Mouse (Mus musculus): ENCODE results near the gene Pou6f2. TPM values are rescaled to one million over a fixed set of nuclear protein-coding genes. Genes with fewer than 3 reads are reported as not detected.

Pou6f2 gene
- polyA plus RNA-seq, 1 experiment, result not detected

GRCm38 (mm10) chr13:18164182-18164581 is 233.3 kb downstream of the Pou6f2 start:
- 92% methylated on average over 1 of the region's 1 CpGs for WGBS
- Histone ChIP-seq H3K4me1 (ENCODE audit: control insufficient read depth, insufficient read depth, low read length) (no peaks in the 10 kb centered on the region), H3K4me3 (replicated peaks; ENCODE audit: extremely low read depth, low read depth, low read length) (no peak overlapping the region)
- TF ChIP-seq POLR2A (IDR thresholded peaks at IDR 0.05; ENCODE audit: borderline replicate concordance, extremely low read depth, low read depth, low read length), result no peak
- TF ChIP-seq CTCF (IDR thresholded peaks at IDR 0.05; ENCODE audit: insufficient read depth, low read length), result no peak
- no peak for DNase-seq

- WGBS, result 64% methylated on average over 5 of the region's 5 CpGs
- DNase-seq, result no peak
- Histone ChIP-seq H3K4me3 (replicated peaks; ENCODE audit: extremely low read depth, low read depth, low read length) (no peak overlapping the region), H3K4me1 (ENCODE audit: control insufficient read depth, insufficient read depth, low read length) (no peaks in the 10 kb centered on the region)
- TF ChIP-seq CTCF (IDR thresholded peaks at IDR 0.05; ENCODE audit: insufficient read depth, low read length) (no peak), POLR2A (IDR thresholded peaks at IDR 0.05; ENCODE audit: borderline replicate concordance, extremely low read depth, low read depth, low read length) (no peak)
These were observed 236.9 kb downstream of the Pou6f2 start for GRCm38 (mm10) chr13:18160566-18160965.

- H3K4me1 ChIP-seq (ENCODE audit: control insufficient read depth, insufficient read depth, low read length), result no peaks in the 10 kb centered on the region
- H3K4me3 ChIP-seq (replicated peaks; ENCODE audit: extremely low read depth, low read depth, low read length), result no peak overlapping the region
- 73% methylated on average over 6 of the region's 6 CpGs for WGBS
- TF ChIP-seq POLR2A (IDR thresholded peaks at IDR 0.05; ENCODE audit: borderline replicate concordance, extremely low read depth, low read depth, low read length) (no peak), CTCF (IDR thresholded peaks at IDR 0.05; ENCODE audit: insufficient read depth, low read length) (no peak)
- DNase-seq, result no peak
These were observed 243.4 kb downstream of the Pou6f2 start for GRCm38 (mm10) chr13:18153949-18154582.

- TF ChIP-seq CTCF (IDR thresholded peaks at IDR 0.05; ENCODE audit: insufficient read depth, low read length) (no peak), POLR2A (IDR thresholded peaks at IDR 0.05; ENCODE audit: borderline replicate concordance, extremely low read depth, low read depth, low read length) (no peak)
- WGBS, result 63% methylated on average over 2 of the region's 2 CpGs
These were observed 263.8 kb downstream of the Pou6f2 start for GRCm38 (mm10) chr13:18133646-18134045.

GRCm38 (mm10) chr13:18133193-18133592 is 264.3 kb downstream of the Pou6f2 start:
- Histone ChIP-seq H3K4me3 (replicated peaks; ENCODE audit: extremely low read depth, low read depth, low read length) (no peak overlapping the region), H3K4me1 (ENCODE audit: control insufficient read depth, insufficient read depth, low read length) (no peaks in the 10 kb centered on the region)
- WGBS, result 77% methylated on average over 5 of the region's 5 CpGs
- no peak for DNase-seq
- TF ChIP-seq CTCF (IDR thresholded peaks at IDR 0.05; ENCODE audit: insufficient read depth, low read length) (no peak), POLR2A (IDR thresholded peaks at IDR 0.05; ENCODE audit: borderline replicate concordance, extremely low read depth, low read depth, low read length) (no peak)

More at GRCm38 (mm10) chr13:18133646-18134045, 263.8 kb downstream of the Pou6f2 start:
- DNase-seq, result no peak
- Histone ChIP-seq H3K4me3 (replicated peaks; ENCODE audit: extremely low read depth, low read depth, low read length) (no peak overlapping the region), H3K4me1 (ENCODE audit: control insufficient read depth, insufficient read depth, low read length) (no peaks in the 10 kb centered on the region)

- Histone ChIP-seq H3K4me3 (replicated peaks; ENCODE audit: extremely low read depth, low read depth, low read length) (no peak overlapping the region), H3K4me1 (ENCODE audit: control insufficient read depth, insufficient read depth, low read length) (no peaks in the 10 kb centered on the region)
- DNase-seq, result no peak
- TF ChIP-seq POLR2A (IDR thresholded peaks at IDR 0.05; ENCODE audit: borderline replicate concordance, extremely low read depth, low read depth, low read length) (no peak), CTCF (IDR thresholded peaks at IDR 0.05; ENCODE audit: insufficient read depth, low read length) (no peak)
These were observed 266.2 kb downstream of the Pou6f2 start for GRCm38 (mm10) chr13:18131324-18131723.

- no peak overlapping the region for H3K4me3 ChIP-seq (replicated peaks; ENCODE audit: extremely low read depth, low read depth, low read length)
- 46% methylated on average over 5 of the region's 5 CpGs for WGBS
- no peak for DNase-seq
- TF ChIP-seq CTCF (IDR thresholded peaks at IDR 0.05; ENCODE audit: insufficient read depth, low read length) (no peak), POLR2A (IDR thresholded peaks at IDR 0.05; ENCODE audit: borderline replicate concordance, extremely low read depth, low read depth, low read length) (no peak)
- no peaks in the 10 kb centered on the region for H3K4me1 ChIP-seq (ENCODE audit: control insufficient read depth, insufficient read depth, low read length)
These were observed 267.8 kb downstream of the Pou6f2 start for GRCm38 (mm10) chr13:18129697-18130096.

- no peak for DNase-seq
- TF ChIP-seq CTCF (IDR thresholded peaks at IDR 0.05; ENCODE audit: insufficient read depth, low read length) (no peak), POLR2A (IDR thresholded peaks at IDR 0.05; ENCODE audit: borderline replicate concordance, extremely low read depth, low read depth, low read length) (no peak)
- WGBS, result 77% methylated on average over 11 of the region's 11 CpGs
- Histone ChIP-seq H3K4me3 (replicated peaks; ENCODE audit: extremely low read depth, low read depth, low read length) (no peak overlapping the region), H3K4me1 (ENCODE audit: control insufficient read depth, insufficient read depth, low read length) (no peaks in the 10 kb centered on the region)
These were observed 268.7 kb downstream of the Pou6f2 start for GRCm38 (mm10) chr13:18128826-18129225.

GRCm38 (mm10) chr13:18128053-18128452 is 269.4 kb downstream of the Pou6f2 start:
- TF ChIP-seq CTCF (IDR thresholded peaks at IDR 0.05; ENCODE audit: insufficient read depth, low read length) (no peak), POLR2A (IDR thresholded peaks at IDR 0.05; ENCODE audit: borderline replicate concordance, extremely low read depth, low read depth, low read length) (no peak)
- no peak for DNase-seq

GRCm38 (mm10) chr13:18126111-18126510 is 271.4 kb downstream of the Pou6f2 start:
- no peak for DNase-seq
- TF ChIP-seq POLR2A (IDR thresholded peaks at IDR 0.05; ENCODE audit: borderline replicate concordance, extremely low read depth, low read depth, low read length) (no peak), CTCF (IDR thresholded peaks at IDR 0.05; ENCODE audit: insufficient read depth, low read length) (no peak)
- Histone ChIP-seq H3K4me3 (replicated peaks; ENCODE audit: extremely low read depth, low read depth, low read length) (no peak overlapping the region), H3K4me1 (ENCODE audit: control insufficient read depth, insufficient read depth, low read length) (no peaks in the 10 kb centered on the region)
- WGBS, result 75% methylated on average over 2 of the region's 2 CpGs

More at GRCm38 (mm10) chr13:18128053-18128452, 269.4 kb downstream of the Pou6f2 start:
- WGBS, result 42% methylated on average over 4 of the region's 4 CpGs
- Histone ChIP-seq H3K4me3 (replicated peaks; ENCODE audit: extremely low read depth, low read depth, low read length) (no peak overlapping the region), H3K4me1 (ENCODE audit: control insufficient read depth, insufficient read depth, low read length) (no peaks in the 10 kb centered on the region)

Data from lung, adult 2 months (tissue).